Mouse (Mus musculus): Measurements from ENCODE around the gene Smarcd3.

GRCm38 (mm10) chr5:24593928-24594327 lies 30.3 kb downstream of the Smarcd3 start:
- TF ChIP-seq CTCF (IDR thresholded peaks at IDR 0.05; ENCODE audit: extremely low read depth, insufficient read length, insufficient replicate concordance, low read depth, low read length) (no peak), POLR2A (IDR thresholded peaks at IDR 0.05; ENCODE audit: low read depth, low read length) (no peak)
